Mouse (Mus musculus): ENCODE measurements around the gene Lyrm7. TPM values are rescaled to one million over a fixed set of nuclear protein-coding genes. Genes with fewer than 3 reads are reported as not detected.
A peak's percentile ranks its signal among the peaks of the same experiment; 100 is the strongest.

Gene Lyrm7
- polyA plus RNA-seq, 1 experiment from 2014 or later = 8.0 TPM

DNA sequence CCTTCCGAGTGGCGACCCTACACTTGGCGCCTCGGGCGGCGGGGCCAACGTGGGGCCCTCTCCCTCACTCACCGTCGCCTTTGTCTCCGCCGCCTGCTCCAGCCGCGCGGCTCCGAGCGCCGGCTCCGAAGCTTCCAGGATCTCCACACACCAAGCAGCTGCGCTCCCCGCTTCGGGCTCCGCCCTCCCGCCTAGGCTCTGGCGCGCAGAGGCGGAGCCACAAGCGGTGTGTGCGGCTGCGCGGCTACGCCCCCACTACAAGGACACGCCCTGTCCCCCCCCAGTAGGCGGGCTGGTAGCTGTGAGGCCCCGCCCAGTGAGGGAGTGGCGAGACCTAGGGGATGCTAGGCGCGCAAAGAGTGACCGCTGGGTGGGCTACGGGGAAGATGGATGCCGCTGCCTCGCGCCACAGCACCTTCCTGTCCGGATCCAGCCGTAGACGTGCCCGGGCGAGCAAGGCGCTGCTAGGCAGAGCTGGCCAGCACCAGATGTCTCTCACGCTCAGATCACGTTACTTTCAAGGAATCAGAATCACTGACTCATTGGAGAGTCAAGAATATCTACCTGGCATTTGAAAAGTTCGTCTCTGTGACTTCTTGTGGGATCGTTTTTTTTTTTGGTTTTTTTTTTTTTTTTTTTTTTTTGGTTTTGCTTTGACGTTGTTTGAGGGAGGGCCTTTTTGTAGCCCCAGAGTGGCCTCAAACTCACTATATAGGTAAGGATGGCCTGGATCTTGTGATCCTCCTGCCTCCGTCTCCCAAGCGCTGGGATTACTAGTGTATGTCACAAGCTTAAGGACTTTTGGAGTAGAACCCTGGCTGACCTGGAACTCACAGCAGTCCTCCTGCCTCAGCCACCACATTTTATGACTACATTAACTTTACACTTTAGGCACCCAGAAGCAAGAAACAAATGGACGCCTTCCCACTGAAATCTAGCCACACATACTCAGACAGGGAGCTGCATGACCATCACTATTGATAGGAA is 72.9 kb downstream of the Lyrm7 start, which contains the start of gene Cdc42se2:
Gene Cdc42se2 (minus strand): TSS at position 188 of the 987 bp plus-strand sequence.
- peak within 1 kb of the TSS; percentile 93 for H3K4me3 ChIP-seq (ENCODE audit: low read depth, low read length)
- WGBS = 4% methylated on average over 54 of the region's 56 CpGs
- TF ChIP-seq CTCF (IDR thresholded peaks at IDR 0.05; ENCODE audit: low read depth) = peak; percentile 47

DNA sequence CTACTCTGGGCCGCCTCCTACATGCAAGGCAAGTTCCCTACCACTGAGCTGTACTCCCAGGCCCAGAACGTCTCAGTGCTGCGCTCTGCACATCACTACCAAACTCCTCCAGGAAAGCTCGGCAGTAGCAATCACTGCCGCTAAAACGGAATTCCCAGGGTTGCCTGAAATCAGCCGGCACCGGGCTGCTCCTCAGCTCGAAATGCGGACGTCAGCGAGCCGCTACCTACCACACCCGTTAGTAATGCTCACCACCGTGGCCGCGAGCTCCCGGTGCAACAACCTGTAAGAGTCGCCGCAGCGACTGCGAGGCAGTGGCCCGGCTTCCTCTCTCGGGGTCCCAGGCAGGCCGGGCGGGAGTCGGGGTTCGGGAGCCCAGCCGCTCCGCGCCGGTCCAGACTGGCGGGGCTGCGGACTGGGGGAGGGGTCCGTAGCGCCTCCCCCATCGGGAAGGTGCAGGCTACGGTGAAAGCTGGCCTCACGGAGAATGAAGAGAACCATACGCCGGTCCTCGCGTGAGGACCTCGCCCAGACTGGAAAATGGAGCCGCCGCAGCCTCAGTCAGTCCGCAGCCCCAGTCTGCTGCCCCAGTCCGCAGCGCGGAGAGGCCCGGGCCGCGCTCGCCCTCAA is 73.7 kb downstream of the Lyrm7 start:
- ATAC-seq (ENCODE audit: insufficient read depth) = peak; percentile 45
- WGBS = under 1% methylated on average over 54 of the region's 54 CpGs
- H3K4me1 ChIP-seq (ENCODE audit: insufficient read depth) = peaks cover 8% of the 10 kb centered on the region
- H3K4me2 ChIP-seq = peak overlapping the region; percentile 71
- peak overlapping the region; percentile 98 for H3K27ac ChIP-seq (ENCODE audit: low read depth)
- no peaks in the 10 kb centered on the region for H3K9me3 ChIP-seq (ENCODE audit: low read depth, low read length)
- H3K4me3 ChIP-seq (ENCODE audit: low read depth, low read length) = peak overlapping the region; percentile 93
- no peak for TF ChIP-seq CTCF (IDR thresholded peaks at IDR 0.05; ENCODE audit: low read depth)
- no peaks in the 10 kb centered on the region for H3K27me3 ChIP-seq (ENCODE audit: insufficient read depth, low read length)
- peak overlapping the region; percentile 93 for H3K9ac ChIP-seq
- no peaks in the 10 kb centered on the region for H3K36me3 ChIP-seq (ENCODE audit: insufficient read depth)
- peak; percentile 79 for DNase-seq

More for the DNA sequence above, 72.9 kb downstream of the Lyrm7 start, which contains the start of gene Cdc42se2:
- Histone ChIP-seq H3K9ac (peak within 1 kb of the TSS; percentile 93), H3K4me1 (ENCODE audit: insufficient read depth) (peaks cover 8% of the 10 kb centered on the region), H3K9me3 (ENCODE audit: low read depth, low read length) (no peaks in the 10 kb centered on the region), H3K27ac (ENCODE audit: low read depth) (peak within 1 kb of the TSS; percentile 98), H3K36me3 (ENCODE audit: insufficient read depth) (no peaks in the 10 kb centered on the region), H3K4me2 (peak within 1 kb of the TSS; percentile 71), H3K27me3 (ENCODE audit: insufficient read depth, low read length) (no peaks in the 10 kb centered on the region)
- peak; percentile 99 for DNase-seq
- ATAC-seq (ENCODE audit: insufficient read depth) = peak; percentile 98

DNA sequence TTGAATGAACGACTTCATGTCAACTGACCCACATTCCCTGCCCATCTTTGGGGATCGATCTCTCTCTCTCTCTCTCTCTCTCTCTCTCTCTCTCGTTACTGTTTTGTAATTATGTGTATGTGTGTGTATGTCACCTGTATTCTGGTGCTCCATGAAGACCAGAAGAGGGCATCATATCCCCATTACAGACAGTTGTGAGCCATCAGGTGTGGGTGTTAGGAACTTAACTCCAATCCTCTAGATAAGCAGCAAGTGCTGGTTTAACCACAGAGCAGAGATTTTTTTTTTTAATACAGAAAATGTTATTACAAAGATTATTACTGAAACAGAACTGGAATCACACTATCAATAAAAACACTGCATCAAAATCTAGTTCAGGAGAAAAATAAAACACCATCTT is 75.2 kb downstream of the Lyrm7 start:
- 85% methylated on average over 3 of the region's 3 CpGs for WGBS
- H3K36me3 ChIP-seq (ENCODE audit: insufficient read depth) = no peaks in the 10 kb centered on the region
- peaks cover 8% of the 10 kb centered on the region for H3K4me1 ChIP-seq (ENCODE audit: insufficient read depth)
- H3K27ac ChIP-seq (ENCODE audit: low read depth) = no peak overlapping the region
- no peak for TF ChIP-seq CTCF (IDR thresholded peaks at IDR 0.05; ENCODE audit: low read depth)
- H3K4me2 ChIP-seq = peak overlapping the region; percentile 71
- no peaks in the 10 kb centered on the region for H3K9me3 ChIP-seq (ENCODE audit: low read depth, low read length)
- H3K27me3 ChIP-seq (ENCODE audit: insufficient read depth, low read length) = no peaks in the 10 kb centered on the region
- no peak for ATAC-seq (ENCODE audit: insufficient read depth)
- no peak overlapping the region for H3K9ac ChIP-seq
- no peak for DNase-seq
- H3K4me3 ChIP-seq (ENCODE audit: low read depth, low read length) = no peak overlapping the region

DNA sequence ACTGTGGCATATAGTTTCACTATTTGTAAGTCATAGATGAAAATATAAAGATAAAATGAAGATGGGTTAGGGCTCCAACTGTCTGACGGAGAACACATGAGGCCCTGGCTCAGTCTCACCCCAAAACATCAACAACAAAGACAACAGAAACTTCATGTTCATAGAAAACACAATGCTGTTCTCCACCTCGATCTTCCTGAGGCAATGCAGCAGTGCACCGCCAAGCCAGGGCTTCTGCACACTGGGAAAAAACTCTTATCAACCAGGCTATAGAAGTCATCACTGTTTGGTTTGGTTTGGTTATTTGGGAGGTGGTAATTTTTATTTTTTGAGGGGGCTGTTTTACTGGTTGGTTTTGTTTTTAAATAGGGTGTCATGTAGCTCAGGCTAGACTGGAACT is 76.3 kb downstream of the Lyrm7 start:
- Histone ChIP-seq H3K27ac (ENCODE audit: low read depth) (no peak overlapping the region), H3K9ac (no peak overlapping the region), H3K9me3 (ENCODE audit: low read depth, low read length) (no peaks in the 10 kb centered on the region), H3K27me3 (ENCODE audit: insufficient read depth, low read length) (no peaks in the 10 kb centered on the region), H3K4me1 (ENCODE audit: insufficient read depth) (peaks cover 8% of the 10 kb centered on the region), H3K4me2 (no peak overlapping the region), H3K4me3 (ENCODE audit: low read depth, low read length) (no peak overlapping the region), H3K36me3 (ENCODE audit: insufficient read depth) (no peaks in the 10 kb centered on the region)
- 89% methylated on average over 3 of the region's 3 CpGs for WGBS
- no peak for TF ChIP-seq CTCF (IDR thresholded peaks at IDR 0.05; ENCODE audit: low read depth)
- ATAC-seq (ENCODE audit: insufficient read depth) (no peak), DNase-seq (no peak)

DNA sequence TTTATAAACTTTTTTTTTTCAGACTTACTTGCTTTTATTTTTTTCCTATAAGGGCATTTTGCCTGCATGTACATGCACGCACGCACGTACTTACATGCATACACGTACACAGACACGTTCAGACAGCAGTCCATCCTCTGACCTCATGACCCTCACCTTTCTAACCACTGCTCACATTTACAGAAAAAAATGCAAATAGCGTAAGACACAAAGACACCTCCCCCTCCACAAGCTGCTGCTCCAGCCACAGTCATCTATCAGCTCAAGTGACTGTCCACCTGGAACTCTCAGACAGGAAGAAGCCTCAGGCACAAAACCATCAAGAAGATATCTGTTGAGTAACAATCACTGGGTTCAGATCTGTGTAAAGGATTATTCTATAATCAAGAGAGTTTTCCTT is 78.5 kb downstream of the Lyrm7 start:
- H3K27me3 ChIP-seq (ENCODE audit: insufficient read depth, low read length) = no peaks in the 10 kb centered on the region
- H3K4me2 ChIP-seq = no peak overlapping the region
- DNase-seq = no peak
- TF ChIP-seq CTCF (IDR thresholded peaks at IDR 0.05; ENCODE audit: low read depth) = no peak
- 75% methylated on average over 6 of the region's 6 CpGs for WGBS
- no peak overlapping the region for H3K4me3 ChIP-seq (ENCODE audit: low read depth, low read length)
- no peaks in the 10 kb centered on the region for H3K36me3 ChIP-seq (ENCODE audit: insufficient read depth)
- peaks cover 8% of the 10 kb centered on the region for H3K4me1 ChIP-seq (ENCODE audit: insufficient read depth)
- no peak overlapping the region for H3K9ac ChIP-seq
- no peak overlapping the region for H3K27ac ChIP-seq (ENCODE audit: low read depth)
- no peak for ATAC-seq (ENCODE audit: insufficient read depth)
- H3K9me3 ChIP-seq (ENCODE audit: low read depth, low read length) = no peaks in the 10 kb centered on the region

DNA sequence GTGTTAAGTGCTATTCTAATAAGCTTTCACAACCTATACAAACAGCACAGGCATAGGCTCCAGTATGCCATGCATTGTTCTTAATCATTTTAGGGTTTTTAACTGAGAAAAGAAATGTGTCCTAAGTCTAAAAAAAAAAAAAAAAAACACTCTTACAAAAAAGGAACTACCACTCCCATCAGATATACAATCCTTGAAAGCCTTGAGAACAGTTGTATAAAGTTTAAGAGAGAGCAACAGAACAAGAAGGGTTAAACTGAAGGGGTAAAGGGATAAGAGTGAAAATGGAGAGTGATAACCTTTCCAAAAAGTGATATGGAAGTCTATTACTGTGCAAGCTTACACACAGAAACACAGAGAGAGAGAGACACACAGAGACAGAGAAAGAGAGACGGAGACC is 80.8 kb downstream of the Lyrm7 start:
- Histone ChIP-seq H3K4me1 (ENCODE audit: insufficient read depth) (no peaks in the 10 kb centered on the region; the same call in 1 of the 2 replicates), H3K9ac (no peak overlapping the region), H3K4me3 (ENCODE audit: low read depth, low read length) (no peak overlapping the region), H3K4me2 (no peak overlapping the region), H3K27me3 (ENCODE audit: insufficient read depth, low read length) (no peaks in the 10 kb centered on the region), H3K36me3 (ENCODE audit: insufficient read depth) (no peaks in the 10 kb centered on the region), H3K27ac (ENCODE audit: low read depth) (no peak overlapping the region), H3K9me3 (ENCODE audit: low read depth, low read length) (no peaks in the 10 kb centered on the region)
- ATAC-seq (ENCODE audit: insufficient read depth) (no peak), DNase-seq (no peak)
- no peak for TF ChIP-seq CTCF (IDR thresholded peaks at IDR 0.05; ENCODE audit: low read depth)
- WGBS = 88% methylated on average over 1 of the region's 1 CpGs
